15 mouse cellular contexts compared by ENCODE assay signal in genomic region chr5:123657651-123658050, GRCm38 (mm10). TPM values are rescaled to one million over a fixed set of nuclear protein-coding genes. Genes with fewer than 3 reads are reported as not detected.
DNase-seq lines count a peak whose midpoint lies in the region; ATAC-seq and TF ChIP-seq lines count a peak whose summit lies in the region.
"Had no signal": no experiment of that assay in that cellular context is flagged by ENCODE, and none has a peak within 500 bp of the region (broad histone marks: within the 10 kb centered on the region; RNA-seq: fewer than 3 reads in every experiment).

No protein-coding gene starts in this region.

- H3K36me3 ChIP-seq in heart, adult 2 months (ENCODE audit: control insufficient read depth, insufficient read depth, low read length), result peaks cover 16% of the 10 kb centered on the region
- H3K36me3 ChIP-seq in neural tube, embryonic 13.5 days, result peaks cover 26% of the 10 kb centered on the region
- H3K36me3 ChIP-seq in neural tube, embryonic 15.5 days, result peaks cover 17% of the 10 kb centered on the region
- peaks cover 8% of the 10 kb centered on the region for H3K36me3 ChIP-seq in heart, embryonic 16.5 days (ENCODE audit: control insufficient read depth, insufficient read depth)
- peaks cover 8% of the 10 kb centered on the region for H3K36me3 ChIP-seq in megakaryocyte, embryonic 14.5 days (replicated peaks; ENCODE audit: low read length)

- WGBS in heart, adult 2 months, result 15% methylated on average over 7 of the region's 7 CpGs
- WGBS in neural tube, embryonic 13.5 days, result 71% methylated on average over 7 of the region's 7 CpGs
- WGBS in neural tube, embryonic 15.5 days, result 77% methylated on average over 7 of the region's 7 CpGs
- WGBS in heart, embryonic 16.5 days, result 17% methylated on average over 7 of the region's 7 CpGs

- H3K4me1 ChIP-seq in heart, adult 2 months (ENCODE audit: control insufficient read depth, insufficient read depth, low read length), result peaks cover 19% of the 10 kb centered on the region
- H3K4me1 ChIP-seq in neural tube, embryonic 13.5 days (replicated peaks), result peaks cover 3% of the 10 kb centered on the region; the same call in 1 of the 2 replicates
- H3K4me1 ChIP-seq in neural tube, embryonic 15.5 days, result 0 out of 2 replicates have a peak, but pooled peaks cover 7% of the 10 kb centered on the region
- H3K4me1 ChIP-seq in heart, embryonic 16.5 days (ENCODE audit: control insufficient read depth, insufficient read depth, low read length), result peaks cover 42% of the 10 kb centered on the region
- peaks cover 61% of the 10 kb centered on the region for H3K4me1 ChIP-seq in megakaryocyte, embryonic 14.5 days

- no peak for TF ChIP-seq POLR2A in heart, adult 2 months (IDR thresholded peaks at IDR 0.05; ENCODE audit: insufficient read depth, low read depth, low read length)

- H3K79me2 ChIP-seq in heart, adult 2 months (replicated peaks; ENCODE audit: control insufficient read depth, insufficient read depth, low read length), result peaks cover 6% of the 10 kb centered on the region

- H3K4me3 ChIP-seq in heart, adult 2 months, result no peak overlapping the region
- H3K4me3 ChIP-seq in neural tube, embryonic 13.5 days, result no peak overlapping the region
- H3K4me3 ChIP-seq in neural tube, embryonic 15.5 days (replicated peaks), result no peak overlapping the region
- H3K4me3 ChIP-seq in heart, embryonic 16.5 days (ENCODE audit: low read length), result no peak overlapping the region
- H3K4me3 ChIP-seq in megakaryocyte, embryonic 14.5 days (replicated peaks), result peak overlapping the region; percentile 34
- H3K4me3 ChIP-seq: embryonic facial prominence, embryonic 12.5 days; midbrain, embryonic 10.5 days had no signal

- H3K27me3 ChIP-seq in heart, adult 2 months (ENCODE audit: control insufficient read depth, insufficient read depth, low read length), result no peaks in the 10 kb centered on the region
- no peaks in the 10 kb centered on the region for H3K27me3 ChIP-seq in neural tube, embryonic 13.5 days
- no peaks in the 10 kb centered on the region for H3K27me3 ChIP-seq in neural tube, embryonic 15.5 days (replicated peaks)
- H3K27me3 ChIP-seq in heart, embryonic 16.5 days (ENCODE audit: control insufficient read depth, insufficient read depth, low read length), result no peaks in the 10 kb centered on the region
- no peaks in the 10 kb centered on the region for H3K27me3 ChIP-seq in megakaryocyte, embryonic 14.5 days (replicated peaks)
- H3K27me3 ChIP-seq: embryonic facial prominence, embryonic 12.5 days had no signal

- H3K9me3 ChIP-seq in neural tube, embryonic 13.5 days, result no peaks in the 10 kb centered on the region
- no peaks in the 10 kb centered on the region for H3K9me3 ChIP-seq in neural tube, embryonic 15.5 days (replicated peaks)
- H3K9me3 ChIP-seq in heart, embryonic 16.5 days (replicated peaks; ENCODE audit: control insufficient read depth, low read length), result no peaks in the 10 kb centered on the region
- no peaks in the 10 kb centered on the region for H3K9me3 ChIP-seq in megakaryocyte, embryonic 14.5 days
- H3K9me3 ChIP-seq: embryonic facial prominence, embryonic 12.5 days; midbrain, embryonic 10.5 days had no signal

- no peak for TF ChIP-seq CTCF in heart, adult 2 months (IDR thresholded peaks at IDR 0.05)

- no peak overlapping the region; the same call in 1 of the 2 replicates for H3K27ac ChIP-seq in heart, adult 2 months
- H3K27ac ChIP-seq in neural tube, embryonic 13.5 days (replicated peaks), result 0 out of 2 replicates have a peak overlapping the region, but pooled peaks have one; percentile 3
- H3K27ac ChIP-seq in neural tube, embryonic 15.5 days (replicated peaks), result no peak overlapping the region
- peak overlapping the region; percentile 37; the same call in 1 of the 2 replicates for H3K27ac ChIP-seq in heart, embryonic 16.5 days (ENCODE audit: low read length)
- H3K27ac ChIP-seq: embryonic facial prominence, embryonic 12.5 days; liver, embryonic 14.5 days; midbrain, embryonic 10.5 days had no signal

- no peak for ATAC-seq in neural tube, embryonic 13.5 days (ENCODE audit: low read depth)
- no peak for ATAC-seq in neural tube, embryonic 15.5 days (ENCODE audit: low FRiP score)
- no peak for ATAC-seq in heart, embryonic 16.5 days (replicated peaks; ENCODE audit: extremely low read depth, insufficient read depth, low FRiP score)

- DNase-seq in heart, adult 2 months, result peak in 1 of 2 experiments; percentile 34
- no peak for DNase-seq in heart, postnatal 14 days
- no peak for DNase-seq in testis, postnatal 10 days (ENCODE audit: low spot score)
- DNase-seq in left cerebral cortex, postnatal 25 days (ENCODE audit: low spot score in 2 of 2), result no peak
- DNase-seq: B cell, adult 2 months; cerebellum, postnatal 25 days; kidney, adult 9 months; layer of hippocampus, postnatal 36 days had no signal

- no peak for TF ChIP-seq EP300 in heart, adult 2 months (IDR thresholded peaks at IDR 0.05; ENCODE audit: insufficient read depth, low read depth, low read length)

- intact Hi-C loops in heart, adult 2 months (cut with DNase I), result loop anchor here (2.0 to 5.0 kb wide), 2 partner anchors 25 to 40 kb away; no protein-coding TSS in a partner anchor
- intact Hi-C loops in heart, postnatal 14 days (cut with DNase I), result loop anchor here (5.0 kb wide), 1 partner anchor 40 kb away; no protein-coding TSS in a partner anchor
- intact Hi-C loops in left cerebral cortex, postnatal 25 days (cut with DNase I), result no loop called here

- H3K4me2 ChIP-seq in neural tube, embryonic 13.5 days, result no peak overlapping the region
- H3K4me2 ChIP-seq in neural tube, embryonic 15.5 days, result no peak overlapping the region
- H3K4me2 ChIP-seq in heart, embryonic 16.5 days (ENCODE audit: low read depth, low read length), result peak overlapping the region; percentile 3; the same call in 1 of the 2 replicates
- H3K4me2 ChIP-seq: embryonic facial prominence, embryonic 12.5 days had no signal

- H3K9ac ChIP-seq in heart, adult 2 months (ENCODE audit: low read depth, low read length), result peak overlapping the region; percentile 27; the same call in 1 of the 2 replicates
- H3K9ac ChIP-seq in neural tube, embryonic 13.5 days, result no peak overlapping the region
- no peak overlapping the region for H3K9ac ChIP-seq in neural tube, embryonic 15.5 days (replicated peaks)
- peak overlapping the region; percentile 6; the same call in 1 of the 2 replicates for H3K9ac ChIP-seq in heart, embryonic 16.5 days (ENCODE audit: low read length)
- H3K9ac ChIP-seq: embryonic facial prominence, embryonic 12.5 days; liver, embryonic 14.5 days had no signal

RNA-seq across cellular contexts. Expression of gene Clip1, which starts 26.8 kb away (rescaled TPM):
- total RNA-seq in heart, adult 2 months (2021), result 100 to 1,000 TPM; 156 to 195 TPM
- polyA plus RNA-seq in heart, adult 2 months (2012; rRNA removed), result 77.2 and 107 TPM in 2 replicates
- total RNA-seq in heart, postnatal 14 days (2021), result 100 to 1,000 TPM; 118 to 125 TPM
- 67.0 and 74.3 TPM in 2 replicates for polyA plus RNA-seq in neural tube, embryonic 13.5 days (2015; fragmentation: Nextera tagmentation; extraction: Ambion mirVana)
- polyA plus RNA-seq in neural tube, embryonic 15.5 days (2015; fragmentation: Nextera tagmentation; extraction: Ambion mirVana), result 72.1 and 81.1 TPM in 2 replicates
- polyA plus RNA-seq in heart, embryonic 16.5 days (2015; fragmentation: Nextera tagmentation; extraction: Ambion mirVana), result 53.1 and 54.0 TPM in 2 replicates
- polyA plus RNA-seq in megakaryocyte, embryonic 14.5 days (2012; ENCODE audit: insufficient read depth, low replicate concordance), result 3.7 TPM in 1 of 2 replicates, not detected in the other
- total RNA-seq in left cerebral cortex, postnatal 25 days (2021), result 100 to 1,000 TPM; 126 to 133 TPM

Comparison
In these comparisons a context has a peak if more than half of its experiments do, and no peak if none do; other contexts are left out.
1. H3K27ac ChIP-seq: peak in neural tube, embryonic 13.5 days (single experiment) and heart, embryonic 16.5 days (single experiment); none in heart, adult 2 months (single experiment) and neural tube, embryonic 15.5 days (single experiment).
2. H3K9ac ChIP-seq: peak in heart, adult 2 months (single experiment) and heart, embryonic 16.5 days (single experiment); none in neural tube, embryonic 13.5 days (single experiment) and neural tube, embryonic 15.5 days (single experiment).
3. RNA of gene Clip1, which starts 26.8 kb away (polyA plus RNA-seq): 72.1 to 81.1 TPM in neural tube, embryonic 15.5 days, 77.2 to 107 TPM in heart, adult 2 months, 67.0 to 74.3 TPM in neural tube, embryonic 13.5 days and 53.1 to 54.0 TPM in heart, embryonic 16.5 days; 3.7 TPM in megakaryocyte, embryonic 14.5 days; every median in the first group is over 10 times any median in the second.